Comparison of ENCODE assay signal across 21 mouse cellular contexts in genomic region chr19:22017425-22017824, GRCm38 (mm10).
A peak's percentile ranks its signal among the peaks of the same experiment; 100 is the strongest.
DNase-seq lines count a peak whose midpoint lies in the region; ATAC-seq and TF ChIP-seq lines count a peak whose summit lies in the region.
"Had no signal": no experiment of that assay in that cellular context is flagged by ENCODE, and none has a peak within 500 bp of the region (broad histone marks: within the 10 kb centered on the region; RNA-seq: fewer than 3 reads in every experiment).

No protein-coding gene starts in this region.

- no peak overlapping the region for H3K4me3 ChIP-seq in embryonic facial prominence, embryonic 14.5 days (ENCODE audit: low read depth, low read length)
- H3K4me3 ChIP-seq in embryonic facial prominence, embryonic 10.5 days = no peak overlapping the region
- no peak overlapping the region for H3K4me3 ChIP-seq in hindbrain, postnatal 0 days (ENCODE audit: low read length)
- no peak overlapping the region for H3K4me3 ChIP-seq in hindbrain, embryonic 16.5 days (ENCODE audit: low read length)
- no peak overlapping the region for H3K4me3 ChIP-seq in midbrain, embryonic 15.5 days
- H3K4me3 ChIP-seq in midbrain, embryonic 13.5 days (replicated peaks) = no peak overlapping the region
- H3K4me3 ChIP-seq in forebrain, postnatal 0 days (ENCODE audit: low read depth, low read length) = no peak overlapping the region
- H3K4me3 ChIP-seq in limb, embryonic 10.5 days = no peak overlapping the region
- H3K4me3 ChIP-seq: heart, embryonic 10.5 days; hindbrain, embryonic 12.5 days had no signal

- WGBS in embryonic facial prominence, embryonic 14.5 days = 51% methylated on average over 2 of the region's 2 CpGs
- WGBS in embryonic facial prominence, embryonic 10.5 days = 86% methylated on average over 2 of the region's 2 CpGs
- 53% methylated on average over 2 of the region's 2 CpGs for WGBS in hindbrain, postnatal 0 days
- WGBS in hindbrain, embryonic 16.5 days = 52% methylated on average over 2 of the region's 2 CpGs
- WGBS in midbrain, embryonic 15.5 days = 43% methylated on average over 2 of the region's 2 CpGs
- 52% methylated on average over 2 of the region's 2 CpGs for WGBS in midbrain, embryonic 13.5 days
- 14% methylated on average over 2 of the region's 2 CpGs for WGBS in forebrain, postnatal 0 days
- 91% methylated on average over 2 of the region's 2 CpGs for WGBS in limb, embryonic 10.5 days

- H3K27me3 ChIP-seq in embryonic facial prominence, embryonic 14.5 days (replicated peaks; ENCODE audit: control insufficient read depth, insufficient read depth, low read length) = no peaks in the 10 kb centered on the region
- no peaks in the 10 kb centered on the region for H3K27me3 ChIP-seq in embryonic facial prominence, embryonic 10.5 days (replicated peaks; ENCODE audit: low read depth, poor library complexity, severe bottlenecking)
- H3K27me3 ChIP-seq in hindbrain, postnatal 0 days (ENCODE audit: insufficient read depth, low read length) = no peaks in the 10 kb centered on the region
- no peaks in the 10 kb centered on the region for H3K27me3 ChIP-seq in hindbrain, embryonic 16.5 days (replicated peaks; ENCODE audit: control insufficient read depth, insufficient read depth, low read length)
- no peaks in the 10 kb centered on the region for H3K27me3 ChIP-seq in midbrain, embryonic 15.5 days (replicated peaks)
- no peaks in the 10 kb centered on the region for H3K27me3 ChIP-seq in midbrain, embryonic 13.5 days
- H3K27me3 ChIP-seq in forebrain, postnatal 0 days (ENCODE audit: insufficient read depth, low read length) = no peaks in the 10 kb centered on the region
- no peaks in the 10 kb centered on the region for H3K27me3 ChIP-seq in limb, embryonic 10.5 days (ENCODE audit: low read depth, poor library complexity, severe bottlenecking)
- H3K27me3 ChIP-seq: hindbrain, embryonic 12.5 days had no signal

- H3K4me1 ChIP-seq in embryonic facial prominence, embryonic 14.5 days (ENCODE audit: control insufficient read depth, insufficient read depth, low read length) = no peaks in the 10 kb centered on the region
- H3K4me1 ChIP-seq in embryonic facial prominence, embryonic 10.5 days = no peaks in the 10 kb centered on the region
- H3K4me1 ChIP-seq in hindbrain, postnatal 0 days (ENCODE audit: insufficient read depth, low read length) = no peaks in the 10 kb centered on the region
- H3K4me1 ChIP-seq in hindbrain, embryonic 16.5 days (ENCODE audit: control insufficient read depth, insufficient read depth, low read depth, low read length) = no peaks in the 10 kb centered on the region
- H3K4me1 ChIP-seq in midbrain, embryonic 15.5 days = peaks cover 4% of the 10 kb centered on the region; the same call in 1 of the 2 replicates
- H3K4me1 ChIP-seq in midbrain, embryonic 13.5 days (replicated peaks) = no peaks in the 10 kb centered on the region; the same call in 1 of the 2 replicates
- H3K4me1 ChIP-seq in forebrain, postnatal 0 days (ENCODE audit: insufficient read depth) = peaks cover 11% of the 10 kb centered on the region; the same call in 1 of the 2 replicates
- no peaks in the 10 kb centered on the region for H3K4me1 ChIP-seq in limb, embryonic 10.5 days
- H3K4me1 ChIP-seq: heart, embryonic 10.5 days; hindbrain, embryonic 12.5 days had no signal

- no peak for ATAC-seq in embryonic facial prominence, embryonic 14.5 days (ENCODE audit: low read depth)
- no peak for ATAC-seq in hindbrain, postnatal 0 days
- ATAC-seq in hindbrain, embryonic 16.5 days = no peak
- ATAC-seq in midbrain, embryonic 15.5 days (replicated peaks) = peak; percentile 39; the same call in 1 of the 2 replicates
- ATAC-seq in midbrain, embryonic 13.5 days = no peak
- ATAC-seq in forebrain, postnatal 0 days = peak; percentile 29; the same call in 1 of the 2 replicates
- ATAC-seq: CD4-positive, CD25-positive, alpha-beta regulatory T cell, adult 4 months; intestine, embryonic 16.5 days had no signal

- DNase-seq in embryonic facial prominence, embryonic 14.5 days (ENCODE audit: low spot score) = peak; percentile 26
- no peak for DNase-seq in embryonic facial prominence, embryonic 10.5 days (ENCODE audit: low spot score)
- peak; percentile 44 for DNase-seq in hindbrain, postnatal 0 days (ENCODE audit: low spot score)
- peak; percentile 35 for DNase-seq in forebrain, postnatal 0 days
- no peak for DNase-seq in limb, embryonic 10.5 days (ENCODE audit: low spot score)
- DNase-seq: adrenal gland, adult 8-10 months; adrenal gland, postnatal 36 days; B cell, adult 2 months; cerebellum, adult 2 months; gastrocnemius, postnatal 10 days; heart, adult 18-20 months; heart, postnatal 10 days; heart, postnatal 4 days had no signal

- no peak overlapping the region for H3K9ac ChIP-seq in embryonic facial prominence, embryonic 14.5 days (ENCODE audit: low read depth, low read length)
- no peak overlapping the region for H3K9ac ChIP-seq in hindbrain, postnatal 0 days (replicated peaks; ENCODE audit: low read length)
- no peak overlapping the region for H3K9ac ChIP-seq in hindbrain, embryonic 16.5 days (ENCODE audit: low read depth, low read length)
- H3K9ac ChIP-seq in midbrain, embryonic 15.5 days = no peak overlapping the region
- H3K9ac ChIP-seq in midbrain, embryonic 13.5 days (replicated peaks) = no peak overlapping the region
- H3K9ac ChIP-seq in forebrain, postnatal 0 days = no peak overlapping the region
- H3K9ac ChIP-seq: hindbrain, embryonic 12.5 days had no signal

- TF ChIP-seq CTCF in hindbrain, postnatal 0 days (IDR thresholded peaks at IDR 0.05; ENCODE audit: low read depth) = no peak
- TF ChIP-seq CTCF in forebrain, postnatal 0 days (IDR thresholded peaks at IDR 0.05; ENCODE audit: low read depth) = no peak

- H3K4me2 ChIP-seq in embryonic facial prominence, embryonic 14.5 days (ENCODE audit: low read depth, low read length) = no peak overlapping the region
- no peak overlapping the region for H3K4me2 ChIP-seq in hindbrain, postnatal 0 days (ENCODE audit: low read depth, low read length)
- H3K4me2 ChIP-seq in hindbrain, embryonic 16.5 days (ENCODE audit: low read length) = no peak overlapping the region
- no peak overlapping the region for H3K4me2 ChIP-seq in midbrain, embryonic 15.5 days
- H3K4me2 ChIP-seq in midbrain, embryonic 13.5 days (replicated peaks) = no peak overlapping the region
- no peak overlapping the region for H3K4me2 ChIP-seq in forebrain, postnatal 0 days (ENCODE audit: low read depth)
- H3K4me2 ChIP-seq: hindbrain, embryonic 12.5 days had no signal

- no peak overlapping the region for H3K27ac ChIP-seq in embryonic facial prominence, embryonic 14.5 days (replicated peaks; ENCODE audit: low read depth, low read length)
- H3K27ac ChIP-seq in embryonic facial prominence, embryonic 10.5 days (replicated peaks) = no peak overlapping the region
- H3K27ac ChIP-seq in hindbrain, postnatal 0 days = no peak overlapping the region
- H3K27ac ChIP-seq in hindbrain, embryonic 16.5 days (ENCODE audit: low read depth, low read length) = no peak overlapping the region
- no peak overlapping the region for H3K27ac ChIP-seq in midbrain, embryonic 15.5 days
- H3K27ac ChIP-seq in midbrain, embryonic 13.5 days = no peak overlapping the region
- H3K27ac ChIP-seq in forebrain, postnatal 0 days (ENCODE audit: low read depth, low read length) = no peak overlapping the region
- H3K27ac ChIP-seq in limb, embryonic 10.5 days = no peak overlapping the region
- H3K27ac ChIP-seq: heart, embryonic 10.5 days; hindbrain, embryonic 12.5 days had no signal

- H3K36me3 ChIP-seq in embryonic facial prominence, embryonic 14.5 days (ENCODE audit: control insufficient read depth, insufficient read depth, low read length) = no peaks in the 10 kb centered on the region
- no peaks in the 10 kb centered on the region for H3K36me3 ChIP-seq in embryonic facial prominence, embryonic 10.5 days (replicated peaks)
- no peaks in the 10 kb centered on the region for H3K36me3 ChIP-seq in hindbrain, postnatal 0 days (ENCODE audit: insufficient read depth, low read length)
- no peaks in the 10 kb centered on the region for H3K36me3 ChIP-seq in hindbrain, embryonic 16.5 days (ENCODE audit: control insufficient read depth, insufficient read depth, low read length)
- H3K36me3 ChIP-seq in midbrain, embryonic 15.5 days (replicated peaks) = no peaks in the 10 kb centered on the region
- no peaks in the 10 kb centered on the region for H3K36me3 ChIP-seq in midbrain, embryonic 13.5 days
- no peaks in the 10 kb centered on the region for H3K36me3 ChIP-seq in forebrain, postnatal 0 days (ENCODE audit: insufficient read depth)
- H3K36me3 ChIP-seq in limb, embryonic 10.5 days = no peaks in the 10 kb centered on the region
- H3K36me3 ChIP-seq: G1E; heart, embryonic 10.5 days; hindbrain, embryonic 12.5 days had no signal

- no peaks in the 10 kb centered on the region for H3K9me3 ChIP-seq in embryonic facial prominence, embryonic 14.5 days (ENCODE audit: control insufficient read depth, low read length)
- H3K9me3 ChIP-seq in embryonic facial prominence, embryonic 10.5 days = no peaks in the 10 kb centered on the region
- no peaks in the 10 kb centered on the region for H3K9me3 ChIP-seq in hindbrain, postnatal 0 days (ENCODE audit: low read length)
- no peaks in the 10 kb centered on the region for H3K9me3 ChIP-seq in hindbrain, embryonic 16.5 days (ENCODE audit: control insufficient read depth, low read length)
- no peaks in the 10 kb centered on the region for H3K9me3 ChIP-seq in midbrain, embryonic 15.5 days
- H3K9me3 ChIP-seq in midbrain, embryonic 13.5 days = no peaks in the 10 kb centered on the region
- no peaks in the 10 kb centered on the region for H3K9me3 ChIP-seq in forebrain, postnatal 0 days (ENCODE audit: low read length)
- H3K9me3 ChIP-seq in limb, embryonic 10.5 days (replicated peaks) = no peaks in the 10 kb centered on the region
- H3K9me3 ChIP-seq: G1E; heart, embryonic 10.5 days; hindbrain, embryonic 12.5 days had no signal

Comparison
In these comparisons a context has a peak if more than half of its experiments do, and no peak if none do; other contexts are left out.
1. ATAC-seq: peak in midbrain, embryonic 15.5 days (single experiment) and forebrain, postnatal 0 days (single experiment); none in embryonic facial prominence, embryonic 14.5 days (single experiment), hindbrain, postnatal 0 days (single experiment), hindbrain, embryonic 16.5 days (single experiment) and midbrain, embryonic 13.5 days (single experiment).
2. DNase-seq: peak in embryonic facial prominence, embryonic 14.5 days (single experiment), hindbrain, postnatal 0 days (single experiment) and forebrain, postnatal 0 days (single experiment); none in embryonic facial prominence, embryonic 10.5 days (single experiment) and limb, embryonic 10.5 days (single experiment).